Mouse (Mus musculus) lung, postnatal 0 days (tissue): ENCODE measurements at regions not wholly inside any gene's neighbourhood (a gene's known extent, or its start where the extent isn't known, plus 50 kb on each side); places are given as distances from the start of the nearest gene placed in this dataset.

Source experiments
- CTCF ChIP-seq: IDR thresholded peaks from 2 replicates; pipeline ENCODE4 v1.5.1; 2016; ENCODE audit warnings: antibody characterized with exemption, mild to moderate bottlenecking
- EP300 ChIP-seq: IDR thresholded peaks from 2 replicates; pipeline ENCODE4 v1.6.1; 2016; ENCODE audit warnings: antibody characterized with exemption, mild to moderate bottlenecking, control low read depth

- peak; percentile 84 for TF ChIP-seq CTCF
- TF ChIP-seq EP300 = 0 out of 2 replicates have a peak, but pooled peaks have one; percentile 33
Observed at GRCm38 (mm10) chr7:111969198-111969887, 54.0 kb upstream of the Usp47 start.
